Mouse (Mus musculus) ES-CJ7 (cell line): ENCODE results near the gene Ispd.
"Not testable (repeated sequence)": the region's sequence is repeated elsewhere in the genome, so short reads cannot be mapped to it uniquely, and the experiment has no call there.

Experiments used
- DNase-seq: peaks from one replicate; pipeline ENCODE4 v3.0.0; 2011; ENCODE audit warnings: low read depth, low spot score

The Ispd gene

GRCm38 (mm10) chr12:36381441-36382340 is at the start of gene Ispd, which contains the start of gene D630036H23Rik:
Gene Ispd, plus strand, starts transcription at chr12:36381450.
Gene D630036H23Rik, minus strand, starts transcription at chr12:36382181.
- peak; percentile 85 for DNase-seq

- DNase-seq, result no peak
Observed at GRCm38 (mm10) chr12:36332676-36333075, 48.6 kb upstream of the Ispd start.

- DNase-seq, result no peak
Observed at GRCm38 (mm10) chr12:36333837-36334281, 47.4 kb upstream of the Ispd start.

- DNase-seq, result peak; percentile 7
Observed at GRCm38 (mm10) chr12:36344131-36344530, 37.1 kb upstream of the Ispd start.

- DNase-seq, result no peak
Observed at GRCm38 (mm10) chr12:36360064-36360463, 21.2 kb upstream of the Ispd start.

GRCm38 (mm10) chr12:36360693-36361092 is 20.6 kb upstream of the Ispd start:
- DNase-seq, result no peak

GRCm38 (mm10) chr12:36364013-36364412 is 17.2 kb upstream of the Ispd start:
- DNase-seq, result no peak

- peak; percentile 51 for DNase-seq
Observed at GRCm38 (mm10) chr12:36373237-36373998, 7.8 kb upstream of the Ispd start.

GRCm38 (mm10) chr12:36376391-36376790 is 4.9 kb upstream of the Ispd start:
- not testable (repeated sequence) for DNase-seq

GRCm38 (mm10) chr12:36380254-36380653 is 996 bp upstream of the Ispd start:
- DNase-seq, result no peak

GRCm38 (mm10) chr12:36380806-36381205 is 444 bp upstream of the Ispd start:
- no peak for DNase-seq

- DNase-seq, result no peak
Observed at GRCm38 (mm10) chr12:36385386-36385785, 4.1 kb downstream of the Ispd start.

GRCm38 (mm10) chr12:36386991-36387390 is 5.7 kb downstream of the Ispd start:
- DNase-seq, result no peak

GRCm38 (mm10) chr12:36395115-36395514 is 13.9 kb downstream of the Ispd start:
- no peak for DNase-seq

- DNase-seq, result no peak
Observed at GRCm38 (mm10) chr12:36423677-36424076, 42.4 kb downstream of the Ispd start.

GRCm38 (mm10) chr12:36425258-36425657 is 44.0 kb downstream of the Ispd start:
- DNase-seq, result no peak

- DNase-seq, result no peak
Observed at GRCm38 (mm10) chr12:36426163-36427045, 45.2 kb downstream of the Ispd start.

- no peak for DNase-seq
Observed at GRCm38 (mm10) chr12:36436956-36437355, 55.7 kb downstream of the Ispd start.

GRCm38 (mm10) chr12:36439396-36439795 is 58.1 kb downstream of the Ispd start:
- no peak for DNase-seq

GRCm38 (mm10) chr12:36456002-36456401 is 74.8 kb downstream of the Ispd start:
- no peak for DNase-seq

GRCm38 (mm10) chr12:36457726-36458125 is 76.5 kb downstream of the Ispd start:
- DNase-seq, result no peak
